Mouse (Mus musculus) layer of hippocampus, adult 11-12 months (tissue): Measurements from ENCODE around the gene Rpl18a.
A peak's percentile ranks its signal among the peaks of the same experiment; 100 is the strongest.

Source experiments
- DNase-seq: peaks from one replicate; pipeline ENCODE4 v3.0.0; 2022; ENCODE audit warnings: low spot score

The Rpl18a gene

GRCm38 (mm10) chr8:70856541-70857197, 40.5 kb downstream of the Rpl18a start:
- DNase-seq: peak; percentile 81

- DNase-seq: peak; percentile 9
These were observed 41.2 kb downstream of the Rpl18a start for GRCm38 (mm10) chr8:70856028-70856427.

GRCm38 (mm10) chr8:70853863-70854262, 43.3 kb downstream of the Rpl18a start:
- DNase-seq: peak; percentile 12

- DNase-seq: no peak
These were observed 44.5 kb downstream of the Rpl18a start for GRCm38 (mm10) chr8:70852595-70853231.

- no peak for DNase-seq
These were observed 45.4 kb downstream of the Rpl18a start for GRCm38 (mm10) chr8:70851837-70852236.

- DNase-seq: no peak
These were observed 46.3 kb downstream of the Rpl18a start for GRCm38 (mm10) chr8:70850947-70851346.

- DNase-seq: no peak
These were observed 46.9 kb downstream of the Rpl18a start for GRCm38 (mm10) chr8:70850132-70850845.

GRCm38 (mm10) chr8:70849333-70849990, 47.8 kb downstream of the Rpl18a start:
- no peak for DNase-seq

GRCm38 (mm10) chr8:70846371-70847154, 50.6 kb downstream of the Rpl18a start:
- DNase-seq: no peak

GRCm38 (mm10) chr8:70845108-70845507, 52.1 kb downstream of the Rpl18a start:
- no peak for DNase-seq
